Mouse (Mus musculus) forebrain, embryonic 15.5 days (tissue): Measurements from ENCODE around the gene Pnlip. TPM values are rescaled to one million over a fixed set of nuclear protein-coding genes. Genes with fewer than 3 reads are reported as not detected.
A peak's percentile ranks its signal among the peaks of the same experiment; 100 is the strongest.

Source experiments
- ATAC-seq: fragments of 200-750 bp; cut with Nextera tagmentation; replicated peaks from 2 replicates; pipeline ENCODE4 v1.8.0; 2017; ENCODE audit warnings: mild to moderate bottlenecking, moderate TSS enrichment, moderate library complexity
- H3K27ac ChIP-seq: fragments of 300-500 bp; sonication (generic); replicated peaks from 2 replicates; pipeline ENCODE4 v1.5.1; 2015; ENCODE audit warnings: mild to moderate bottlenecking, inconsistent platforms
- H3K27me3 ChIP-seq: fragments of 300-500 bp; sonication (generic); 2 replicates; pipeline ENCODE4 v1.6.1; 2015; ENCODE audit warnings: inconsistent platforms
- H3K36me3 ChIP-seq: fragments of 300-500 bp; sonication (generic); 2 replicates; pipeline ENCODE4 v1.6.1; 2015; ENCODE audit warnings: mild to moderate bottlenecking, inconsistent platforms
- H3K4me1 ChIP-seq: fragments of 300-500 bp; sonication (generic); 2 replicates; pipeline ENCODE4 v1.6.1; 2015; ENCODE audit warnings: inconsistent platforms
- H3K4me2 ChIP-seq: fragments of 300-500 bp; sonication (generic); replicated peaks from 2 replicates; pipeline ENCODE4 v1.6.1; 2015; ENCODE audit warnings: mild to moderate bottlenecking, inconsistent platforms
- H3K4me3 ChIP-seq: fragments of 300-500 bp; sonication (generic); 2 replicates; pipeline ENCODE4 v1.5.1; 2015; ENCODE audit warnings: mild to moderate bottlenecking, inconsistent platforms
- H3K9ac ChIP-seq: fragments of 300-500 bp; sonication (generic); replicated peaks from 2 replicates; pipeline ENCODE4 v1.6.1; 2015; ENCODE audit warnings: mild to moderate bottlenecking, inconsistent platforms
- H3K9me3 ChIP-seq: fragments of 300-500 bp; sonication (generic); 2 replicates; pipeline ENCODE4 v1.6.1; 2016; ENCODE audit warnings: inconsistent platforms
- WGBS: fragments of 180-500 bp; shearing (Covaris S2); methylation state at CpG from one replicate; pipeline ENCODE4 v1.1.7; 2015; ENCODE audit warnings: mixed read lengths; 5-methylcytosine and 5-hydroxymethylcytosine counted together
- polyA plus RNA-seq: library from polyadenylated mRNA; unstranded; fragments of >200 nt; fragmentation: Nextera tagmentation; extraction: Ambion mirVana; gene quantifications from 2 replicates; pipeline ENCODE4 v1.2.1, GENCODE M21; 2015

Pnlip gene
- polyA plus RNA-seq, 1 experiment from 2014 or later: 0.33 TPM

GRCm38 (mm10) chr19:58663317-58663716 is 11.0 kb downstream of the Pnlip start:
- H3K9me3 ChIP-seq: no peaks in the 10 kb centered on the region
- H3K36me3 ChIP-seq: no peaks in the 10 kb centered on the region
- H3K27ac ChIP-seq: no peak overlapping the region
- 79% methylated on average over 2 of the region's 2 CpGs for WGBS
- H3K4me1 ChIP-seq: no peaks in the 10 kb centered on the region
- no peak overlapping the region for H3K4me3 ChIP-seq
- H3K4me2 ChIP-seq: no peak overlapping the region
- ATAC-seq: no peak
- H3K9ac ChIP-seq: no peak overlapping the region
- H3K27me3 ChIP-seq: no peaks in the 10 kb centered on the region

GRCm38 (mm10) chr19:58664901-58665300 is 12.6 kb downstream of the Pnlip start:
- no peak overlapping the region for H3K4me3 ChIP-seq
- H3K27me3 ChIP-seq: no peaks in the 10 kb centered on the region
- no peak overlapping the region for H3K4me2 ChIP-seq
- no peak for ATAC-seq
- 88% methylated on average over 5 of the region's 5 CpGs for WGBS
- H3K9ac ChIP-seq: no peak overlapping the region
- H3K27ac ChIP-seq: no peak overlapping the region
- no peaks in the 10 kb centered on the region for H3K4me1 ChIP-seq
- no peaks in the 10 kb centered on the region for H3K9me3 ChIP-seq
- no peaks in the 10 kb centered on the region for H3K36me3 ChIP-seq

- Histone ChIP-seq H3K4me3 (no peak overlapping the region), H3K4me1 (peaks cover 10% of the 10 kb centered on the region; the same call in 1 of the 2 replicates), H3K9ac (no peak overlapping the region), H3K36me3 (no peaks in the 10 kb centered on the region), H3K27me3 (no peaks in the 10 kb centered on the region), H3K9me3 (no peaks in the 10 kb centered on the region), H3K4me2 (no peak overlapping the region), H3K27ac (no peak overlapping the region)
- no peak for ATAC-seq
- 7% methylated on average over 2 of the region's 2 CpGs for WGBS
Measured at GRCm38 (mm10) chr19:58674644-58675043, 22.3 kb downstream of the Pnlip start.

GRCm38 (mm10) chr19:58677117-58677516 is 24.8 kb downstream of the Pnlip start:
- no peak for ATAC-seq
- Histone ChIP-seq H3K9ac (no peak overlapping the region), H3K27me3 (no peaks in the 10 kb centered on the region), H3K9me3 (no peaks in the 10 kb centered on the region), H3K27ac (no peak overlapping the region), H3K36me3 (no peaks in the 10 kb centered on the region), H3K4me1 (peaks cover 10% of the 10 kb centered on the region; the same call in 1 of the 2 replicates), H3K4me3 (no peak overlapping the region), H3K4me2 (no peak overlapping the region)
- WGBS: 64% methylated on average over 8 of the region's 8 CpGs

GRCm38 (mm10) chr19:58688933-58689332 is 36.6 kb downstream of the Pnlip start:
- Histone ChIP-seq H3K27me3 (no peaks in the 10 kb centered on the region), H3K4me2 (no peak overlapping the region), H3K4me1 (no peaks in the 10 kb centered on the region), H3K9me3 (no peaks in the 10 kb centered on the region), H3K4me3 (no peak overlapping the region), H3K27ac (no peak overlapping the region), H3K9ac (no peak overlapping the region), H3K36me3 (no peaks in the 10 kb centered on the region)
- 98% methylated on average over 1 of the region's 1 CpGs for WGBS
- no peak for ATAC-seq

GRCm38 (mm10) chr19:58695314-58695713 is 43.0 kb downstream of the Pnlip start:
- H3K27me3 ChIP-seq: no peaks in the 10 kb centered on the region
- 92% methylated on average over 3 of the region's 3 CpGs for WGBS
- no peak overlapping the region for H3K4me3 ChIP-seq
- H3K4me2 ChIP-seq: no peak overlapping the region
- no peak for ATAC-seq
- H3K4me1 ChIP-seq: no peaks in the 10 kb centered on the region
- no peak overlapping the region for H3K9ac ChIP-seq
- H3K27ac ChIP-seq: no peak overlapping the region
- no peaks in the 10 kb centered on the region for H3K36me3 ChIP-seq
- no peaks in the 10 kb centered on the region for H3K9me3 ChIP-seq

GRCm38 (mm10) chr19:58696235-58696634 is 43.9 kb downstream of the Pnlip start:
- Histone ChIP-seq H3K36me3 (no peaks in the 10 kb centered on the region), H3K4me2 (no peak overlapping the region), H3K9me3 (no peaks in the 10 kb centered on the region), H3K4me3 (no peak overlapping the region), H3K9ac (no peak overlapping the region), H3K27ac (no peak overlapping the region), H3K4me1 (no peaks in the 10 kb centered on the region), H3K27me3 (no peaks in the 10 kb centered on the region)
- no peak for ATAC-seq
- WGBS: 91% methylated on average over 2 of the region's 2 CpGs

GRCm38 (mm10) chr19:58704556-58704955 is 52.3 kb downstream of the Pnlip start:
- H3K27ac ChIP-seq: no peak overlapping the region
- no peaks in the 10 kb centered on the region for H3K36me3 ChIP-seq
- no peak overlapping the region for H3K9ac ChIP-seq
- no peaks in the 10 kb centered on the region for H3K27me3 ChIP-seq
- H3K4me2 ChIP-seq: no peak overlapping the region
- H3K4me3 ChIP-seq: no peak overlapping the region
- WGBS: 85% methylated on average over 4 of the region's 4 CpGs
- H3K4me1 ChIP-seq: no peaks in the 10 kb centered on the region
- ATAC-seq: no peak
- H3K9me3 ChIP-seq: no peaks in the 10 kb centered on the region

- H3K36me3 ChIP-seq: no peaks in the 10 kb centered on the region
- WGBS: 76% methylated on average over 3 of the region's 3 CpGs
- no peak overlapping the region for H3K27ac ChIP-seq
- no peak overlapping the region for H3K4me2 ChIP-seq
- no peak overlapping the region for H3K9ac ChIP-seq
- H3K9me3 ChIP-seq: no peaks in the 10 kb centered on the region
- ATAC-seq: no peak
- no peaks in the 10 kb centered on the region for H3K27me3 ChIP-seq
- no peaks in the 10 kb centered on the region for H3K4me1 ChIP-seq
- no peak overlapping the region for H3K4me3 ChIP-seq
Measured at GRCm38 (mm10) chr19:58708611-58709010, 56.3 kb downstream of the Pnlip start.

GRCm38 (mm10) chr19:58717925-58718324 is 65.6 kb downstream of the Pnlip start:
- Histone ChIP-seq H3K4me3 (no peak overlapping the region), H3K4me2 (no peak overlapping the region), H3K27ac (no peak overlapping the region), H3K9ac (no peak overlapping the region), H3K9me3 (no peaks in the 10 kb centered on the region), H3K27me3 (no peaks in the 10 kb centered on the region), H3K4me1 (no peaks in the 10 kb centered on the region), H3K36me3 (no peaks in the 10 kb centered on the region)
- WGBS: 87% methylated on average over 4 of the region's 4 CpGs
- no peak for ATAC-seq

- Histone ChIP-seq H3K4me2 (no peak overlapping the region), H3K27ac (no peak overlapping the region), H3K9me3 (no peaks in the 10 kb centered on the region), H3K4me3 (no peak overlapping the region), H3K27me3 (no peaks in the 10 kb centered on the region), H3K36me3 (no peaks in the 10 kb centered on the region), H3K4me1 (no peaks in the 10 kb centered on the region), H3K9ac (no peak overlapping the region)
- no peak for ATAC-seq
Measured at GRCm38 (mm10) chr19:58720439-58720838, 68.1 kb downstream of the Pnlip start.

GRCm38 (mm10) chr19:58726551-58726950 is 74.3 kb downstream of the Pnlip start:
- Histone ChIP-seq H3K36me3 (no peaks in the 10 kb centered on the region), H3K27me3 (no peaks in the 10 kb centered on the region), H3K4me1 (peaks cover 3% of the 10 kb centered on the region; the same call in 1 of the 2 replicates), H3K9ac (no peak overlapping the region), H3K9me3 (no peaks in the 10 kb centered on the region), H3K4me3 (no peak overlapping the region), H3K4me2 (no peak overlapping the region), H3K27ac (no peak overlapping the region)
- ATAC-seq: no peak
- 91% methylated on average over 5 of the region's 5 CpGs for WGBS

GRCm38 (mm10) chr19:58727756-58728155 is 75.5 kb downstream of the Pnlip start:
- no peaks in the 10 kb centered on the region for H3K36me3 ChIP-seq
- no peak overlapping the region for H3K9ac ChIP-seq
- no peak for ATAC-seq
- H3K9me3 ChIP-seq: no peaks in the 10 kb centered on the region
- WGBS: 83% methylated on average over 5 of the region's 5 CpGs
- H3K4me1 ChIP-seq: peaks cover 3% of the 10 kb centered on the region; the same call in 1 of the 2 replicates
- H3K27me3 ChIP-seq: no peaks in the 10 kb centered on the region
- no peak overlapping the region for H3K4me2 ChIP-seq
- no peak overlapping the region for H3K4me3 ChIP-seq
- peak overlapping the region; percentile 73 for H3K27ac ChIP-seq
